Mouse (Mus musculus) spleen, adult 2 months (tissue): ENCODE measurements around the gene Ddx51.

Experiments
- CTCF ChIP-seq: fragments of 200-500 bp; IDR thresholded peaks from 2 replicates; pipeline ENCODE4 v1.5.1; 2011; ENCODE audit warnings: mild to moderate bottlenecking, inconsistent platforms; ENCODE audit not compliant: insufficient read depth, insufficient read length, insufficient replicate concordance; ENCODE audit errors: extremely low read depth
- POLR2A ChIP-seq: fragments of 200-500 bp; IDR thresholded peaks from 2 replicates; pipeline ENCODE4 v1.6.1; 2011; ENCODE audit warnings: low read depth, low read length, inconsistent platforms

GRCm38 (mm10) chr5:110619226-110619625 lies 34.0 kb upstream of the Ddx51 start:
- TF ChIP-seq POLR2A = no peak
- TF ChIP-seq CTCF = no peak
